ENCODE assay signal across 8 mouse cellular contexts in genomic region chr2:154568329-154569070, GRCm38 (mm10). TPM values are rescaled to one million over a fixed set of nuclear protein-coding genes. Genes with fewer than 3 reads are reported as not detected.
DNase-seq lines count a peak whose midpoint lies in the region; ATAC-seq and TF ChIP-seq lines count a peak whose summit lies in the region.

No protein-coding gene starts in this region.

- H3K9me3 ChIP-seq in forebrain, postnatal 0 days (ENCODE audit: low read length) = no peaks in the 10 kb centered on the region
- H3K9me3 ChIP-seq in neural tube, embryonic 13.5 days = no peaks in the 10 kb centered on the region

- peak overlapping the region; percentile 91 for H3K4me2 ChIP-seq in forebrain, postnatal 0 days (ENCODE audit: low read depth)
- peak overlapping the region; percentile 87 for H3K4me2 ChIP-seq in neural tube, embryonic 13.5 days

- TF ChIP-seq CTCF in lung, adult 2 months (IDR thresholded peaks at IDR 0.05; ENCODE audit: insufficient read depth, low read length) = no peak
- no peak for TF ChIP-seq CTCF in forebrain, postnatal 0 days (IDR thresholded peaks at IDR 0.05; ENCODE audit: low read depth)
- no peak for TF ChIP-seq CTCF in liver, adult 2 months (IDR thresholded peaks at IDR 0.05; ENCODE audit: low read depth, low read length)

- no peaks in the 10 kb centered on the region for H3K27me3 ChIP-seq in forebrain, postnatal 0 days (ENCODE audit: insufficient read depth, low read length)
- no peaks in the 10 kb centered on the region for H3K27me3 ChIP-seq in liver, adult 2 months (ENCODE audit: control insufficient read depth, insufficient read depth, low read length)
- H3K27me3 ChIP-seq in neural tube, embryonic 13.5 days = no peaks in the 10 kb centered on the region

- no peaks in the 10 kb centered on the region for H3K79me2 ChIP-seq in liver, adult 2 months (ENCODE audit: control insufficient read depth, insufficient read depth, low read length)

- H3K27ac ChIP-seq in forebrain, postnatal 0 days (ENCODE audit: low read depth, low read length) = peak overlapping the region; percentile 50; the same call in 1 of the 2 replicates
- H3K27ac ChIP-seq in liver, adult 2 months (replicated peaks; ENCODE audit: insufficient read depth, low read depth, low read length) = peak overlapping the region; percentile 1; the same call in 1 of the 2 replicates
- peak overlapping the region; percentile 77 for H3K27ac ChIP-seq in neural tube, embryonic 13.5 days (replicated peaks)

- no peaks in the 10 kb centered on the region for H3K36me3 ChIP-seq in forebrain, postnatal 0 days (ENCODE audit: insufficient read depth)
- H3K36me3 ChIP-seq in liver, adult 2 months (ENCODE audit: control insufficient read depth, insufficient read depth, low read length) = no peaks in the 10 kb centered on the region
- no peaks in the 10 kb centered on the region for H3K36me3 ChIP-seq in neural tube, embryonic 13.5 days

- H3K4me1 ChIP-seq in lung, adult 2 months (ENCODE audit: control insufficient read depth, insufficient read depth, low read length) = no peaks in the 10 kb centered on the region
- H3K4me1 ChIP-seq in forebrain, postnatal 0 days (ENCODE audit: insufficient read depth) = peaks cover 10% of the 10 kb centered on the region; the same call in 1 of the 2 replicates
- H3K4me1 ChIP-seq in liver, adult 2 months (ENCODE audit: control insufficient read depth, insufficient read depth, low read length) = peaks cover 2% of the 10 kb centered on the region; the same call in 1 of the 2 replicates
- H3K4me1 ChIP-seq in neural tube, embryonic 13.5 days (replicated peaks) = peaks cover 52% of the 10 kb centered on the region

- intact Hi-C loops in left cerebral cortex, postnatal 25 days (cut with DNase I) = no loop called here

- no peak for ATAC-seq in forebrain, postnatal 0 days
- ATAC-seq in neural tube, embryonic 13.5 days (ENCODE audit: low read depth) = peak; percentile 10; the same call in 1 of the 2 replicates

- DNase-seq in lung, adult 2 months = peak; percentile 28
- no peak for DNase-seq in lung, postnatal 25 days (ENCODE audit: low spot score)
- peak; percentile 25 to 44 for DNase-seq in adrenal gland, postnatal 36 days
- no peak for DNase-seq in forebrain, postnatal 0 days
- DNase-seq in liver, adult 2 months (ENCODE audit: extremely low read depth, low read depth, low spot score) = no peak
- DNase-seq in urinary bladder, adult 2 months (ENCODE audit: low spot score) = no peak
- DNase-seq in left cerebral cortex, postnatal 25 days (ENCODE audit: low spot score in 2 of 2) = no peak

- peak overlapping the region; percentile 52 for H3K4me3 ChIP-seq in lung, adult 2 months (replicated peaks; ENCODE audit: extremely low read depth, low read depth, low read length)
- H3K4me3 ChIP-seq in forebrain, postnatal 0 days (ENCODE audit: low read depth, low read length) = peak overlapping the region; percentile 83
- peak overlapping the region; percentile 47 for H3K4me3 ChIP-seq in liver, adult 2 months (ENCODE audit: insufficient read depth, low read depth, low read length)
- H3K4me3 ChIP-seq in neural tube, embryonic 13.5 days = peak overlapping the region; percentile 79

- no peak for TF ChIP-seq POLR2A in lung, adult 2 months (IDR thresholded peaks at IDR 0.05; ENCODE audit: borderline replicate concordance, extremely low read depth, low read depth, low read length)
- TF ChIP-seq POLR2A in liver, adult 2 months (IDR thresholded peaks at IDR 0.05; ENCODE audit: extremely low read depth, insufficient read depth, low read length) = no peak

- WGBS in lung, adult 2 months = 27% methylated on average over 10 of the region's 10 CpGs
- 14% methylated on average over 10 of the region's 10 CpGs for WGBS in forebrain, postnatal 0 days
- 65% methylated on average over 10 of the region's 10 CpGs for WGBS in liver, adult 2 months
- 8% methylated on average over 10 of the region's 10 CpGs for WGBS in neural tube, embryonic 13.5 days

- peak overlapping the region; percentile 49; the same call in 1 of the 2 replicates for H3K9ac ChIP-seq in forebrain, postnatal 0 days
- peak overlapping the region; percentile 57; the same call in 1 of the 2 replicates for H3K9ac ChIP-seq in liver, adult 2 months (ENCODE audit: low read depth, low read length)
- peak overlapping the region; percentile 71 for H3K9ac ChIP-seq in neural tube, embryonic 13.5 days

RNA-seq across cellular contexts. Expression of gene E2f1, which starts 1.2 kb away (rescaled TPM):
- polyA plus RNA-seq in lung, adult 2 months (2012; rRNA removed) = 9.8 and 12.6 TPM in 2 replicates
- 1 to 10 TPM; 8.7 to 9.6 TPM for total RNA-seq in adrenal gland, postnatal 36 days (2021)
- total RNA-seq in forebrain, postnatal 0 days (2014; rRNA removed) = 2.8 and 3.0 TPM in 2 replicates
- polyA plus RNA-seq in forebrain, postnatal 0 days (2015; fragmentation: Nextera tagmentation; extraction: Ambion mirVana) = 4.7 and 4.9 TPM in 2 replicates
- total RNA-seq in liver, adult 2 months (2014; rRNA removed) = 1.1 and 2.3 TPM in 2 replicates
- 2.4 and 3.8 TPM in 2 replicates for polyA plus RNA-seq in liver, adult 2 months (2012; rRNA removed)
- polyA plus RNA-seq in neural tube, embryonic 13.5 days (2015; fragmentation: Nextera tagmentation; extraction: Ambion mirVana) = 6.0 and 6.3 TPM in 2 replicates
- 5.0 TPM in 2 replicates for polyA plus RNA-seq in urinary bladder, adult 2 months (2012; rRNA removed)
- total RNA-seq in left cerebral cortex, postnatal 25 days (2021) = 10 to 100 TPM in 1 of 2 experiments, 1 to 10 TPM in 1; 8.8 to 10.1 TPM

RNA-seq across cellular contexts. Expression of gene Necab3, which starts 9.8 kb away (rescaled TPM):
- 1.2 and 1.8 TPM in 2 replicates for polyA plus RNA-seq in lung, adult 2 months (2012; rRNA removed)
- total RNA-seq in adrenal gland, postnatal 36 days (2021) = 1 to 10 TPM; 1.1 to 1.5 TPM
- 14.5 and 16.3 TPM in 2 replicates for total RNA-seq in forebrain, postnatal 0 days (2014; rRNA removed)
- 14.7 and 17.2 TPM in 2 replicates for polyA plus RNA-seq in forebrain, postnatal 0 days (2015; fragmentation: Nextera tagmentation; extraction: Ambion mirVana)
- 0.09 and 0.13 TPM in 2 replicates for total RNA-seq in liver, adult 2 months (2014; rRNA removed)
- 0.09 TPM in 1 of 2 replicates, not detected in the other for polyA plus RNA-seq in liver, adult 2 months (2012; rRNA removed)
- polyA plus RNA-seq in neural tube, embryonic 13.5 days (2015; fragmentation: Nextera tagmentation; extraction: Ambion mirVana) = 11.5 and 17.4 TPM in 2 replicates
- 0.62 and 1.2 TPM in 2 replicates for polyA plus RNA-seq in urinary bladder, adult 2 months (2012; rRNA removed)
- total RNA-seq in left cerebral cortex, postnatal 25 days (2021) = 10 to 100 TPM; 82.5 to 88.7 TPM

RNA-seq across cellular contexts. Expression of gene Actl10, which starts 16.9 kb away (rescaled TPM):
- polyA plus RNA-seq in lung, adult 2 months (2012; rRNA removed) = 0.07 TPM in 2 replicates
- not detected for total RNA-seq in adrenal gland, postnatal 36 days (2021)
- 0.15 and 0.48 TPM in 2 replicates for total RNA-seq in forebrain, postnatal 0 days (2014; rRNA removed)
- 0.13 TPM in 1 of 2 replicates, not detected in the other for polyA plus RNA-seq in forebrain, postnatal 0 days (2015; fragmentation: Nextera tagmentation; extraction: Ambion mirVana)
- total RNA-seq in liver, adult 2 months (2014; rRNA removed) = 0.09 and 0.13 TPM in 2 replicates
- polyA plus RNA-seq in liver, adult 2 months (2012; rRNA removed) = not detected in 2 replicates
- 0.33 and 0.59 TPM in 2 replicates for polyA plus RNA-seq in neural tube, embryonic 13.5 days (2015; fragmentation: Nextera tagmentation; extraction: Ambion mirVana)
- not detected in 2 replicates for polyA plus RNA-seq in urinary bladder, adult 2 months (2012; rRNA removed)
- not detected for total RNA-seq in left cerebral cortex, postnatal 25 days (2021)

RNA-seq across cellular contexts. Expression of gene 1700003F12Rik, which starts 21.6 kb away (rescaled TPM):
- 0.98 TPM in 1 of 2 replicates, not detected in the other for polyA plus RNA-seq in lung, adult 2 months (2012; rRNA removed)
- under 1 TPM in 1 of 2 experiments, not detected in 1; 0.43 TPM for total RNA-seq in adrenal gland, postnatal 36 days (2021)
- 1.7 and 6.4 TPM in 2 replicates for total RNA-seq in forebrain, postnatal 0 days (2014; rRNA removed)
- polyA plus RNA-seq in forebrain, postnatal 0 days (2015; fragmentation: Nextera tagmentation; extraction: Ambion mirVana) = 2.8 and 3.2 TPM in 2 replicates
- total RNA-seq in liver, adult 2 months (2014; rRNA removed) = not detected in 2 replicates
- 0.54 TPM in 2 replicates for polyA plus RNA-seq in liver, adult 2 months (2012; rRNA removed)
- 0.76 and 2.1 TPM in 2 replicates for polyA plus RNA-seq in neural tube, embryonic 13.5 days (2015; fragmentation: Nextera tagmentation; extraction: Ambion mirVana)
- 0.41 and 0.44 TPM in 2 replicates for polyA plus RNA-seq in urinary bladder, adult 2 months (2012; rRNA removed)
- 1 to 10 TPM in 1 of 2 experiments, not detected in 1; 1.4 TPM for total RNA-seq in left cerebral cortex, postnatal 25 days (2021)

RNA-seq across cellular contexts. Expression of gene Pxmp4, which starts 35.0 kb away (rescaled TPM):
- polyA plus RNA-seq in lung, adult 2 months (2012; rRNA removed) = 40.8 and 41.3 TPM in 2 replicates
- total RNA-seq in adrenal gland, postnatal 36 days (2021) = 10 to 100 TPM; 30.9 to 35.7 TPM
- 13.2 and 15.0 TPM in 2 replicates for total RNA-seq in forebrain, postnatal 0 days (2014; rRNA removed)
- 16.6 and 17.9 TPM in 2 replicates for polyA plus RNA-seq in forebrain, postnatal 0 days (2015; fragmentation: Nextera tagmentation; extraction: Ambion mirVana)
- 39.9 and 51.1 TPM in 2 replicates for total RNA-seq in liver, adult 2 months (2014; rRNA removed)
- polyA plus RNA-seq in liver, adult 2 months (2012; rRNA removed) = 127 and 134 TPM in 2 replicates
- 13.6 and 16.1 TPM in 2 replicates for polyA plus RNA-seq in neural tube, embryonic 13.5 days (2015; fragmentation: Nextera tagmentation; extraction: Ambion mirVana)
- polyA plus RNA-seq in urinary bladder, adult 2 months (2012; rRNA removed) = 34.3 and 37.0 TPM in 2 replicates
- 10 to 100 TPM; 11.4 to 14.1 TPM for total RNA-seq in left cerebral cortex, postnatal 25 days (2021)

Comparison
In these comparisons a context has a peak if more than half of its experiments do, and no peak if none do; other contexts are left out.
1. DNase-seq: peak in lung, adult 2 months (single experiment) and adrenal gland, postnatal 36 days (2 of 2); none in lung, postnatal 25 days (single experiment), forebrain, postnatal 0 days (single experiment), liver, adult 2 months (single experiment), urinary bladder, adult 2 months (single experiment) and left cerebral cortex, postnatal 25 days (0 of 2).
2. H3K27ac ChIP-seq: peak in every context shown above with its lines; median percentile 77 in neural tube, embryonic 13.5 days; 50 in forebrain, postnatal 0 days; 1 in liver, adult 2 months.
3. Peak in every context shown above with its lines, with median percentiles within 50 percentile points of each other: H3K4me3 ChIP-seq and H3K9ac ChIP-seq.